Mouse (Mus musculus): Measurements from ENCODE around the gene Tkt.

GRCm38 (mm10) chr14:30541541-30541940 is 6.6 kb upstream of the Tkt start:
- TF ChIP-seq CTCF (IDR thresholded peaks at IDR 0.05) = no peak
- TF ChIP-seq EP300 (IDR thresholded peaks at IDR 0.05) = no peak

All from lung, postnatal 0 days (tissue).